Mouse (Mus musculus): ENCODE measurements around the gene Rai1.

Gene Rai1

GRCm38 (mm10) chr11:60127048-60127447, 22.2 kb downstream of the Rai1 start:
- no peak for DNase-seq (ENCODE audit: extremely low read depth, low read depth, low spot score)

- DNase-seq (ENCODE audit: extremely low read depth, low read depth, low spot score) = no peak
Measured at GRCm38 (mm10) chr11:60127863-60128512, 23.2 kb downstream of the Rai1 start.

- no peak for DNase-seq (ENCODE audit: extremely low read depth, low read depth, low spot score)
Measured at GRCm38 (mm10) chr11:60130516-60130915, 25.7 kb downstream of the Rai1 start.

- DNase-seq (ENCODE audit: extremely low read depth, low read depth, low spot score) = no peak
Measured at GRCm38 (mm10) chr11:60132061-60132460, 27.2 kb downstream of the Rai1 start.

GRCm38 (mm10) chr11:60136491-60136890, 31.7 kb downstream of the Rai1 start:
- DNase-seq (ENCODE audit: extremely low read depth, low read depth, low spot score) = no peak

- DNase-seq (ENCODE audit: extremely low read depth, low read depth, low spot score) = no peak
Measured at GRCm38 (mm10) chr11:60137170-60137569, 32.4 kb downstream of the Rai1 start.

- DNase-seq (ENCODE audit: extremely low read depth, low read depth, low spot score) = no peak
Measured at GRCm38 (mm10) chr11:60139141-60139733, 34.4 kb downstream of the Rai1 start.

GRCm38 (mm10) chr11:60139734-60140371, 35.0 kb downstream of the Rai1 start:
- DNase-seq (ENCODE audit: extremely low read depth, low read depth, low spot score) = no peak

- DNase-seq (ENCODE audit: extremely low read depth, low read depth, low spot score) = no peak
Measured at GRCm38 (mm10) chr11:60140586-60141284, 35.9 kb downstream of the Rai1 start.

GRCm38 (mm10) chr11:60141285-60141608, 36.4 kb downstream of the Rai1 start:
- DNase-seq (ENCODE audit: extremely low read depth, low read depth, low spot score) = no peak

GRCm38 (mm10) chr11:60143086-60143485, 38.3 kb downstream of the Rai1 start:
- DNase-seq (ENCODE audit: extremely low read depth, low read depth, low spot score) = no peak

GRCm38 (mm10) chr11:60146170-60146569, 41.4 kb downstream of the Rai1 start:
- no peak for DNase-seq (ENCODE audit: extremely low read depth, low read depth, low spot score)

GRCm38 (mm10) chr11:60148591-60148990, 43.8 kb downstream of the Rai1 start:
- DNase-seq (ENCODE audit: extremely low read depth, low read depth, low spot score) = no peak

GRCm38 (mm10) chr11:60149086-60149485, 44.3 kb downstream of the Rai1 start:
- no peak for DNase-seq (ENCODE audit: extremely low read depth, low read depth, low spot score)

- DNase-seq (ENCODE audit: extremely low read depth, low read depth, low spot score) = no peak
Measured at GRCm38 (mm10) chr11:60150677-60151076, 45.9 kb downstream of the Rai1 start.

GRCm38 (mm10) chr11:60152339-60152738, 47.5 kb downstream of the Rai1 start:
- no peak for DNase-seq (ENCODE audit: extremely low read depth, low read depth, low spot score)

- no peak for DNase-seq (ENCODE audit: extremely low read depth, low read depth, low spot score)
Measured at GRCm38 (mm10) chr11:60153936-60154335, 49.1 kb downstream of the Rai1 start.

GRCm38 (mm10) chr11:60155690-60156089, 50.9 kb downstream of the Rai1 start:
- DNase-seq (ENCODE audit: extremely low read depth, low read depth, low spot score) = no peak

GRCm38 (mm10) chr11:60158271-60158670, 53.5 kb downstream of the Rai1 start:
- DNase-seq (ENCODE audit: extremely low read depth, low read depth, low spot score) = no peak

GRCm38 (mm10) chr11:60159955-60160354, 55.1 kb downstream of the Rai1 start:
- no peak for DNase-seq (ENCODE audit: extremely low read depth, low read depth, low spot score)

GRCm38 (mm10) chr11:60160454-60161114, 55.8 kb downstream of the Rai1 start:
- DNase-seq (ENCODE audit: extremely low read depth, low read depth, low spot score) = no peak
